ENCODE assay signal across 12 mouse cellular contexts in the genomic region with DNA sequence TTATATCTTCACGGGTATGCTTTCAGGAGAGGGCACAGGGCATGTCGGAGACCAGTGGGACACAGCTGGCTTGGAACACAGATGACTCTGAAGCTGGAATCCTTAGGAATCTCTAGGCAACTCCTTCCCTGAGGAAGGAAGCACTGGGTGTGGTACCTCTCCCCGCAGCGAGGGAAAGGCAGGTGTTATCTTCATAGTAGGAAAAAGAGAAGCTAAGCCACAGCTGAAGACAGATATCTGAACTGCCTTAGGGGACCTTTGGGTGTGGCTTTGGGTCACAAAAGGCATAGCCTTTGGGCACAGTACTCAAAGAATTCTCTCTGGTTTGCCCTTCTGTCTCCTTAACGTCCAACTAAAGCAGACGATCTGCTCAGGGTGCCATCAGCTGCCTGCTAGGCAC. TPM values are rescaled to one million over a fixed set of nuclear protein-coding genes. Genes with fewer than 3 reads are reported as not detected.
DNase-seq lines count a peak whose midpoint lies in the region; ATAC-seq and TF ChIP-seq lines count a peak whose summit lies in the region.
"Had no signal": no experiment of that assay in that cellular context is flagged by ENCODE, and none has a peak within 500 bp of the region (broad histone marks: within the 10 kb centered on the region; RNA-seq: fewer than 3 reads in every experiment).

No protein-coding gene starts in this region.

- TF ChIP-seq EP300 in ES-Bruce4 (IDR thresholded peaks at IDR 0.05; ENCODE audit: insufficient read depth, low read depth, low read length), result peak; percentile 51; the same call in 1 of the 2 replicates

- no peak overlapping the region for H3K9ac ChIP-seq in intestine, embryonic 15.5 days
- no peak overlapping the region for H3K9ac ChIP-seq in intestine, embryonic 16.5 days (ENCODE audit: low read depth, low read length)
- H3K9ac ChIP-seq in ES-Bruce4 (ENCODE audit: low read depth, poor library complexity, severe bottlenecking), result no peak overlapping the region
- no peak overlapping the region for H3K9ac ChIP-seq in ES-E14 (ENCODE audit: insufficient read depth, low read depth, low read length, poor library complexity, severe bottlenecking)
- H3K9ac ChIP-seq in liver, embryonic 15.5 days, result no peak overlapping the region
- no peak overlapping the region for H3K9ac ChIP-seq in hindbrain, postnatal 0 days (replicated peaks; ENCODE audit: low read length)

- H3K27me3 ChIP-seq in intestine, embryonic 15.5 days (replicated peaks), result no peaks in the 10 kb centered on the region
- H3K27me3 ChIP-seq in intestine, embryonic 16.5 days (replicated peaks; ENCODE audit: control insufficient read depth, insufficient read depth, low read length), result no peaks in the 10 kb centered on the region
- H3K27me3 ChIP-seq in ES-Bruce4 (ENCODE audit: control insufficient read depth, insufficient read depth, low read length, poor library complexity, severe bottlenecking), result no peaks in the 10 kb centered on the region
- H3K27me3 ChIP-seq in liver, embryonic 15.5 days, result no peaks in the 10 kb centered on the region
- H3K27me3 ChIP-seq in hindbrain, postnatal 0 days (ENCODE audit: insufficient read depth, low read length), result no peaks in the 10 kb centered on the region

- TF ChIP-seq CTCF in ES-Bruce4 (IDR thresholded peaks at IDR 0.05; ENCODE audit: low read depth, low read length), result no peak
- TF ChIP-seq CTCF in hindbrain, postnatal 0 days (IDR thresholded peaks at IDR 0.05; ENCODE audit: low read depth), result no peak

- no peak for TF ChIP-seq POLR2A in ES-Bruce4 (IDR thresholded peaks at IDR 0.05; ENCODE audit: insufficient read depth, low read length)

- 50% methylated on average over 6 of the region's 6 CpGs for WGBS in intestine, embryonic 15.5 days
- 40% methylated on average over 6 of the region's 6 CpGs for WGBS in intestine, embryonic 16.5 days
- 28% methylated on average over 6 of the region's 6 CpGs for WGBS in liver, embryonic 15.5 days (ENCODE audit: insufficient replicate concordance)
- WGBS in hindbrain, postnatal 0 days, result 72% methylated on average over 6 of the region's 6 CpGs

- no peak overlapping the region for H3K4me2 ChIP-seq in intestine, embryonic 15.5 days (replicated peaks)
- no peak overlapping the region for H3K4me2 ChIP-seq in intestine, embryonic 16.5 days (ENCODE audit: low read depth, low read length)
- H3K4me2 ChIP-seq in liver, embryonic 15.5 days, result peak overlapping the region; percentile 8; the same call in 1 of the 2 replicates
- no peak overlapping the region for H3K4me2 ChIP-seq in hindbrain, postnatal 0 days (ENCODE audit: low read depth, low read length)

- H3K9me3 ChIP-seq in intestine, embryonic 15.5 days, result no peaks in the 10 kb centered on the region
- H3K9me3 ChIP-seq in intestine, embryonic 16.5 days (ENCODE audit: control insufficient read depth, low read length), result no peaks in the 10 kb centered on the region
- H3K9me3 ChIP-seq in ES-Bruce4 (replicated peaks; ENCODE audit: control insufficient read depth, insufficient read depth, low read length, poor library complexity, severe bottlenecking) (no peaks in the 10 kb centered on the region), ES-E14 (ENCODE audit: control insufficient read depth, insufficient read depth, low read depth, low read length) (no peaks in the 10 kb centered on the region)
- no peaks in the 10 kb centered on the region for H3K9me3 ChIP-seq in liver, embryonic 15.5 days (replicated peaks)
- no peaks in the 10 kb centered on the region for H3K9me3 ChIP-seq in hindbrain, postnatal 0 days (ENCODE audit: low read length)
- H3K9me3 ChIP-seq: embryonic facial prominence, embryonic 10.5 days had no signal

- H3K27ac ChIP-seq in intestine, embryonic 15.5 days, result 0 out of 2 replicates have a peak overlapping the region, but pooled peaks have one; percentile 4
- no peak overlapping the region for H3K27ac ChIP-seq in intestine, embryonic 16.5 days (ENCODE audit: low read length)
- H3K27ac ChIP-seq in ES-Bruce4 (ENCODE audit: insufficient read depth, low read length) (no peak overlapping the region), ES-E14 (ENCODE audit: insufficient read depth, low read depth, low read length, poor library complexity, severe bottlenecking) (no peak overlapping the region)
- 0 out of 2 replicates have a peak overlapping the region, but pooled peaks have one; percentile 1 for H3K27ac ChIP-seq in liver, embryonic 15.5 days (replicated peaks)
- H3K27ac ChIP-seq in hindbrain, postnatal 0 days, result no peak overlapping the region
- H3K27ac ChIP-seq: embryonic facial prominence, embryonic 10.5 days had no signal

- peaks cover 68% of the 10 kb centered on the region for H3K4me1 ChIP-seq in intestine, embryonic 15.5 days (replicated peaks)
- peaks cover 64% of the 10 kb centered on the region for H3K4me1 ChIP-seq in intestine, embryonic 16.5 days (ENCODE audit: control insufficient read depth, insufficient read depth, low read length)
- H3K4me1 ChIP-seq in ES-Bruce4 (ENCODE audit: control insufficient read depth, insufficient read depth, low read length) (peaks cover 2% of the 10 kb centered on the region), ES-E14 (ENCODE audit: control insufficient read depth in 2 of 2, insufficient read depth in 2 of 2, low read length in 2 of 2, poor library complexity in 1 of 2) (peaks cover 3 to 16% of the 10 kb centered on the region in 2 experiments; a peak in 2 of 4 replicates)
- H3K4me1 ChIP-seq in liver, embryonic 15.5 days (replicated peaks), result peaks cover 98% of the 10 kb centered on the region
- peaks cover 24% of the 10 kb centered on the region; the same call in 1 of the 2 replicates for H3K4me1 ChIP-seq in hindbrain, postnatal 0 days (ENCODE audit: insufficient read depth, low read length)

- H3K4me3 ChIP-seq in intestine, embryonic 15.5 days (replicated peaks), result no peak overlapping the region
- no peak overlapping the region for H3K4me3 ChIP-seq in intestine, embryonic 16.5 days (ENCODE audit: low read length)
- H3K4me3 ChIP-seq in ES-Bruce4 (ENCODE audit: low read depth, low read length) (no peak overlapping the region), ES-E14 (ENCODE audit: insufficient read depth in 1 of 2, low read depth in 1 of 2, low read length in 2 of 2, poor library complexity in 1 of 2, severe bottlenecking in 1 of 2) (no peak overlapping the region)
- H3K4me3 ChIP-seq in liver, embryonic 15.5 days (replicated peaks), result no peak overlapping the region
- no peak overlapping the region for H3K4me3 ChIP-seq in hindbrain, postnatal 0 days (ENCODE audit: low read length)
- H3K4me3 ChIP-seq: embryonic facial prominence, embryonic 10.5 days had no signal

- H3K36me3 ChIP-seq in intestine, embryonic 15.5 days, result no peaks in the 10 kb centered on the region
- no peaks in the 10 kb centered on the region for H3K36me3 ChIP-seq in intestine, embryonic 16.5 days (ENCODE audit: control insufficient read depth, insufficient read depth, low read length)
- no peaks in the 10 kb centered on the region for H3K36me3 ChIP-seq in ES-Bruce4 (ENCODE audit: control insufficient read depth, insufficient read depth, low read length, poor library complexity, severe bottlenecking)
- H3K36me3 ChIP-seq in ES-E14 (ENCODE audit: control insufficient read depth, insufficient read depth, low read length, poor library complexity, severe bottlenecking), result peaks cover 6% of the 10 kb centered on the region; the same call in 1 of the 2 replicates
- peaks cover 5% of the 10 kb centered on the region; the same call in 1 of the 2 replicates for H3K36me3 ChIP-seq in liver, embryonic 15.5 days (replicated peaks)
- no peaks in the 10 kb centered on the region; the same call in 1 of the 2 replicates for H3K36me3 ChIP-seq in hindbrain, postnatal 0 days (ENCODE audit: insufficient read depth, low read length)

- DNase-seq in ES-E14 (ENCODE audit: low read depth, low spot score), result peak; percentile 65
- no peak for DNase-seq in ovary, adult 18-20 months (ENCODE audit: low spot score)
- no peak for DNase-seq in hindbrain, postnatal 0 days (ENCODE audit: low spot score)
- DNase-seq: cerebellum, postnatal 14 days; kidney, postnatal 4 days; midbrain, embryonic 14.5 days; right cerebral cortex, postnatal 25 days had no signal

- in situ Hi-C loops in ES-E14 (cut with MboI; ENCODE audit: low sequenced_read_pairs in 2 of 2, unreplicated experiment in 2 of 2), result no loop called here

- ATAC-seq in intestine, embryonic 15.5 days, result no peak
- no peak; the same call in 1 of the 2 replicates for ATAC-seq in intestine, embryonic 16.5 days
- no peak for ATAC-seq in liver, embryonic 15.5 days (ENCODE audit: insufficient read depth)
- ATAC-seq in hindbrain, postnatal 0 days, result no peak

TF ChIP-seq in ES-E14, 5 proteins besides CTCF, POLR2A, EP300 and RAD21:
- TF ChIP-seq MAFK (IDR thresholded peaks at IDR 0.05; ENCODE audit: insufficient read depth, low read depth, low read length) (no peak), CHD2 (IDR thresholded peaks at IDR 0.05; ENCODE audit: low read depth, low read length) (no peak), HCFC1 (IDR thresholded peaks at IDR 0.05; ENCODE audit: borderline replicate concordance, insufficient read depth, low read length) (no peak), ZC3H11A (IDR thresholded peaks at IDR 0.05; ENCODE audit: borderline replicate concordance, low read depth, low read length) (no peak), ZNF384 (IDR thresholded peaks at IDR 0.05; ENCODE audit: low read depth, low read length) (no peak)

RNA-seq across cellular contexts. Expression of a gene that starts 16.0 kb away (rescaled TPM):
- polyA plus RNA-seq in intestine, embryonic 15.5 days (2015; fragmentation: Nextera tagmentation; extraction: Ambion mirVana), result 14.8 and 15.3 TPM in 2 replicates
- polyA plus RNA-seq in intestine, embryonic 16.5 days (2015; fragmentation: Nextera tagmentation; extraction: Ambion mirVana), result 10.9 and 11.8 TPM in 2 replicates
- 25.2 and 25.7 TPM in 2 replicates for polyA plus RNA-seq in ES-Bruce4 (2011; ENCODE audit: insufficient read depth, insufficient read length, low read depth, missing spikeins)
- total RNA-seq in ES-E14 (2012; rRNA removed), result 11.6 and 15.2 TPM in 2 replicates
- 3.0 TPM in 2 replicates for polyA plus RNA-seq in liver, embryonic 15.5 days (2015; fragmentation: Nextera tagmentation; extraction: Ambion mirVana)
- total RNA-seq in hindbrain, postnatal 0 days (2014; rRNA removed), result 26.5 and 34.0 TPM in 2 replicates
- 7.2 and 7.5 TPM in 2 replicates for polyA plus RNA-seq in hindbrain, postnatal 0 days (2015; fragmentation: Nextera tagmentation; extraction: Ambion mirVana)

Comparison
In these comparisons a context has a peak if more than half of its experiments do, and no peak if none do; other contexts are left out.
1. H3K27ac ChIP-seq: peak in intestine, embryonic 15.5 days (single experiment) and liver, embryonic 15.5 days (single experiment); none in intestine, embryonic 16.5 days (single experiment), ES-Bruce4 (single experiment), ES-E14 (single experiment) and hindbrain, postnatal 0 days (single experiment).